Mouse (Mus musculus) megakaryocyte, adult 5-6 weeks (primary cell): Measurements from ENCODE around the gene Rlim. TPM values are rescaled to one million over a fixed set of nuclear protein-coding genes. Genes with fewer than 3 reads are reported as not detected.

Source experiments
- ATAC-seq: 2 replicates; pipeline ENCODE4 v1.8.0; 2016; ENCODE audit warnings: mild to moderate bottlenecking, inconsistent platforms; ENCODE audit not compliant: poor library complexity, severe bottlenecking
- total RNA-seq, 2 experiments: library from RNA; stranded (forward) in 1 of 2; stranded (reverse) in 1 of 2; fragments of 153-499, 151-499 nt in 1 of 2; fragments of 221-1000, 200-1000 nt in 1 of 2; gene quantifications; 2 replicates each; pipeline versions ENCODE4 v1.2.3 to v1.2.4; 2015 to 2017

Gene Rlim
- total RNA-seq (2015) (41.1 and 43.5 TPM in 2 replicates), total RNA-seq (2017) (69.1 and 89.8 TPM in 2 replicates)

- peak; percentile 93 for ATAC-seq
These were observed at the start of gene Rlim for GRCm38 (mm10) chrX:103981169-103981689. Gene Rlim, minus strand, starts transcription at chrX:103981284.

- no peak for ATAC-seq
These were observed 36.1 kb upstream of the Rlim start for GRCm38 (mm10) chrX:104017196-104017595.

GRCm38 (mm10) chrX:104015048-104015447 lies 34.0 kb upstream of the Rlim start:
- ATAC-seq: no peak

GRCm38 (mm10) chrX:104013318-104013811 lies 32.3 kb upstream of the Rlim start:
- peak; percentile 66 for ATAC-seq

GRCm38 (mm10) chrX:103994741-103995140 lies 13.7 kb upstream of the Rlim start:
- ATAC-seq: no peak

- no peak for ATAC-seq
These were observed 12.8 kb upstream of the Rlim start for GRCm38 (mm10) chrX:103993864-103994263.

- ATAC-seq: peak; percentile 49; the same call in 1 of the 2 replicates
These were observed 10.6 kb upstream of the Rlim start for GRCm38 (mm10) chrX:103991702-103992101.

GRCm38 (mm10) chrX:103990392-103990791 lies 9.3 kb upstream of the Rlim start:
- ATAC-seq: no peak

- ATAC-seq: no peak
These were observed 6.3 kb upstream of the Rlim start for GRCm38 (mm10) chrX:103987215-103987964.

GRCm38 (mm10) chrX:103986159-103986558 lies 5.1 kb upstream of the Rlim start:
- no peak for ATAC-seq

GRCm38 (mm10) chrX:103984992-103985391 lies 3.9 kb upstream of the Rlim start:
- no peak for ATAC-seq

- ATAC-seq: no peak
These were observed 722 bp upstream of the Rlim start for GRCm38 (mm10) chrX:103981806-103982205.

GRCm38 (mm10) chrX:103980590-103981168 lies 405 bp downstream of the Rlim start:
- peak; percentile 67 for ATAC-seq

GRCm38 (mm10) chrX:103980036-103980435 lies 1.0 kb downstream of the Rlim start:
- ATAC-seq: peak; percentile 13; the same call in 1 of the 2 replicates

- no peak for ATAC-seq
These were observed 41.4 kb downstream of the Rlim start for GRCm38 (mm10) chrX:103939701-103940100.

- ATAC-seq: no peak
These were observed 43.8 kb downstream of the Rlim start for GRCm38 (mm10) chrX:103937333-103937732.

- ATAC-seq: no peak
These were observed 58.6 kb downstream of the Rlim start for GRCm38 (mm10) chrX:103922436-103922835.

GRCm38 (mm10) chrX:103918954-103919353 lies 62.1 kb downstream of the Rlim start:
- no peak for ATAC-seq

GRCm38 (mm10) chrX:103914790-103915189 lies 66.3 kb downstream of the Rlim start:
- ATAC-seq: no peak
